Mouse (Mus musculus): ENCODE data around the gene Dnaaf5. TPM values are rescaled to one million over a fixed set of nuclear protein-coding genes. Genes with fewer than 3 reads are reported as not detected.

The Dnaaf5 gene
- polyA plus RNA-seq, 1 experiment from 2014 or later: 7.7 TPM

- 95% methylated on average over 14 of the region's 14 CpGs for WGBS
- Histone ChIP-seq H3K4me1 (peaks cover 23% of the 10 kb centered on the region), H3K27ac (replicated peaks) (no peak overlapping the region), H3K27me3 (ENCODE audit: low read depth, poor library complexity, severe bottlenecking) (no peaks in the 10 kb centered on the region), H3K36me3 (peaks cover 7% of the 10 kb centered on the region), H3K4me3 (no peak overlapping the region), H3K9me3 (replicated peaks) (no peaks in the 10 kb centered on the region)
- DNase-seq (ENCODE audit: low spot score): no peak
Measured at GRCm38 (mm10) chr5:139147178-139148078, 2.6 kb upstream of the Dnaaf5 start.

GRCm38 (mm10) chr5:139149006-139149672 lies 884 bp upstream of the Dnaaf5 start:
- H3K4me1 ChIP-seq: peaks cover 23% of the 10 kb centered on the region
- DNase-seq (ENCODE audit: low spot score): no peak
- H3K36me3 ChIP-seq: peaks cover 24% of the 10 kb centered on the region
- WGBS: 32% methylated on average over 11 of the region's 11 CpGs
- H3K27ac ChIP-seq (replicated peaks): peak overlapping the region; percentile 87
- peak overlapping the region; percentile 94 for H3K4me3 ChIP-seq
- H3K9me3 ChIP-seq (replicated peaks): no peaks in the 10 kb centered on the region
- no peaks in the 10 kb centered on the region for H3K27me3 ChIP-seq (ENCODE audit: low read depth, poor library complexity, severe bottlenecking)

- Histone ChIP-seq H3K4me3 (peak overlapping the region; percentile 94), H3K9me3 (replicated peaks) (no peaks in the 10 kb centered on the region), H3K4me1 (peaks cover 23% of the 10 kb centered on the region), H3K36me3 (peaks cover 38% of the 10 kb centered on the region), H3K27me3 (ENCODE audit: low read depth, poor library complexity, severe bottlenecking) (no peaks in the 10 kb centered on the region), H3K27ac (replicated peaks) (peak overlapping the region; percentile 87)
- WGBS: under 1% methylated on average over 45 of the region's 45 CpGs
- peak; percentile 21 for DNase-seq (ENCODE audit: low spot score)
Measured at GRCm38 (mm10) chr5:139150603-139151031, 594 bp downstream of the Dnaaf5 start.

DNA sequence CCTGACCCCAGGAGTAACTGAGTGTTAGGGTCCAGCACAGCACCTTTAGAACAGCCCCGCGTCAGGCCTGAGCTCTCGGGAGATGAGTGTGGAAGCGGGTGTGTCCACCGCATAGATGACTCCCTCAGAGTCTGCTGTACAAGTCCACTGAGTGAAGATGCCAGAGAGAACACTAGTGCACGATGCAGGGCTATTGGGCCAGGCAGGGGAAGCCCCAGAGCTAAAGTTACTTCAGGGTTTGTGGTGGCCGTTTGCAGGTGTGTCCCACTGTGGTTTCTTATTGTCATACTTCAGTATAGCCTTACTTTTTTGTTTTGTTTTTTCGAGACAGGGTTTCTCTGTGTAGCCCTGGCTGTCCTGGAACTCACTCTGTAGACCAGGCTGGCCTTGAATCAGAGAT lies 10.9 kb downstream of the Dnaaf5 start:
- Histone ChIP-seq H3K4me3 (no peak overlapping the region), H3K36me3 (peaks cover 89% of the 10 kb centered on the region), H3K9me3 (replicated peaks) (no peaks in the 10 kb centered on the region), H3K27me3 (ENCODE audit: low read depth, poor library complexity, severe bottlenecking) (no peaks in the 10 kb centered on the region), H3K4me1 (no peaks in the 10 kb centered on the region), H3K27ac (replicated peaks) (no peak overlapping the region)
- no peak for DNase-seq (ENCODE audit: low spot score)
- WGBS: 92% methylated on average over 8 of the region's 8 CpGs

DNA sequence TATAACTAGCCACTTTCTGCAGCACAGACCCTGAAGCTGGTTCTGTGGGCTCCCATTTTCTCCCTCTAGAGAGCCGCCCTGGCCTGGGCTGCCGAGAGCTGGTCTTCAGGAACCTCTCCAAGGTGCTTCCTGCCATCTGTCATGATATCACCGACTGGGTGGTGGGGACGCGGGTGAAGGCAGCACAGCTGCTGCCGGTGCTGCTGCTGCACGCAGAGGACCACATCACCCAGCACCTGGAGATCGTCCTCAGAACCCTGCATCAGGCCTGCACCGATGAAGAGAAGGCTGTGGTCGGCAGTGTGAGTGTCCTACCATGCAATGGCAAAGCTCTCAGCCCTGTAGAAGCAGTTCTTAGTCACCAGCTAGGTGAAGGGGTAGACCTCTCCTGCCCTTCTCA lies 11.6 kb downstream of the Dnaaf5 start:
- Histone ChIP-seq H3K9me3 (replicated peaks) (no peaks in the 10 kb centered on the region), H3K27ac (replicated peaks) (no peak overlapping the region), H3K27me3 (ENCODE audit: low read depth, poor library complexity, severe bottlenecking) (no peaks in the 10 kb centered on the region), H3K4me1 (no peaks in the 10 kb centered on the region), H3K4me3 (no peak overlapping the region), H3K36me3 (peaks cover 89% of the 10 kb centered on the region)
- no peak for DNase-seq (ENCODE audit: low spot score)
- 92% methylated on average over 10 of the region's 10 CpGs for WGBS

DNA sequence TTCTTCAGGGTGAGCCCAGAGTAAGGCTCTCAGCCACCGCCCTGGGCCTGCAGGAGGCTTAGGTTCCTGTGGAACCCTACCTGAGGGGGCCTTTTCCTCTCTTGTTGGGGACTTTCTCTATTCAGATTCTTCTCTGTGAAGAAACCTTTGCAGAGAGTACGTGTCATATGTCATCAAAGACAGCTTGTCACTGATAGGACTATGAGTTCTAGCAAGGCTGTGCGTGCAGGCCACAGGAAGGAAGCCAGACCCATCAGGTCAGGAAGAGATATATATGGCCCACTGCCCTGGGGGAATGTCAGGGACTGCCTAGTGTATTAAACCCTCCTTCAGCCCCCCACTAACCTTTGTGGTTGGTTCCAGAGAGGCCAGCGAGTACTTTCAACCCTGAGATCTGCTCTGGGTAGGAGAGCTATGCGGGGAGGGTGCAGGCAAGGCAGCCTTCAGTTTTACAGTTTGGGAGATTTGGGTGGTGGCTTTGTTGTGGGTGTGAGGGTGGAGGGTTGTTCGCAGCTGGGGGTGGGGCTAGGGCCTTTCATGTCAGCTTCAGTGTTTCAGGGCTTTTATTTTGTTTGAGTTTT lies 16.8 kb downstream of the Dnaaf5 start:
- no peaks in the 10 kb centered on the region for H3K27me3 ChIP-seq (ENCODE audit: low read depth, poor library complexity, severe bottlenecking)
- H3K9me3 ChIP-seq (replicated peaks): no peaks in the 10 kb centered on the region
- peaks cover 99% of the 10 kb centered on the region for H3K36me3 ChIP-seq
- H3K4me1 ChIP-seq: no peaks in the 10 kb centered on the region
- no peak overlapping the region for H3K4me3 ChIP-seq
- DNase-seq (ENCODE audit: low spot score): no peak
- WGBS: 93% methylated on average over 6 of the region's 6 CpGs
- H3K27ac ChIP-seq (replicated peaks): no peak overlapping the region

DNA sequence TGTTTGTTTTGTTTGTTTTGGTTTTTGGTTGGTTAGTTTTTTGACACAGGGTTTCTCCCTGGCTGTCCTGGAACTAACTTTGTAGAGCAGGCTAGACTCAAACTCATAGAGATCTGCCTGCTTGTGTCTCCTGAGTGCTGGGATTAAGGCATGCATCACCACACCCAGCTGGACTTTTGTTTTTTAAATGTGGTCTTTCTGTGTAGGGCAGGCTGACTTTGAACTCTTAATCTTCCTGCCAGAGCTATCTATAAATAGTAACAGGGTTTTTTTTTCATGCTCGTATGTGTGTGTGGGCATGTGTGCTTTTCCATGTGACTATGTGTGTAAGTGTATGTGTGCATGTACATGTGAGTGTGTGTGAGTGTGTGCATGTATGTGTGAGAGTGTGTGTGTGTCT lies 17.5 kb downstream of the Dnaaf5 start:
- H3K36me3 ChIP-seq: peaks cover 99% of the 10 kb centered on the region
- H3K4me3 ChIP-seq: no peak overlapping the region
- 82% methylated on average over 1 of the region's 1 CpGs for WGBS

GRCm38 (mm10) chr5:139171929-139172328 lies 21.9 kb downstream of the Dnaaf5 start:
- no peak overlapping the region for H3K4me3 ChIP-seq
- H3K36me3 ChIP-seq: peaks cover 93% of the 10 kb centered on the region
- no peak for DNase-seq (ENCODE audit: low spot score)
- no peaks in the 10 kb centered on the region for H3K27me3 ChIP-seq (ENCODE audit: low read depth, poor library complexity, severe bottlenecking)
- peaks cover 18% of the 10 kb centered on the region for H3K4me1 ChIP-seq
- no peaks in the 10 kb centered on the region for H3K9me3 ChIP-seq (replicated peaks)
- WGBS: 93% methylated on average over 4 of the region's 4 CpGs
- no peak overlapping the region for H3K27ac ChIP-seq (replicated peaks)

More for the DNA sequence above, 17.5 kb downstream of the Dnaaf5 start:
- Histone ChIP-seq H3K9me3 (replicated peaks) (no peaks in the 10 kb centered on the region), H3K4me1 (no peaks in the 10 kb centered on the region), H3K27me3 (ENCODE audit: low read depth, poor library complexity, severe bottlenecking) (no peaks in the 10 kb centered on the region), H3K27ac (replicated peaks) (no peak overlapping the region)
- DNase-seq (ENCODE audit: low spot score): no peak

DNA sequence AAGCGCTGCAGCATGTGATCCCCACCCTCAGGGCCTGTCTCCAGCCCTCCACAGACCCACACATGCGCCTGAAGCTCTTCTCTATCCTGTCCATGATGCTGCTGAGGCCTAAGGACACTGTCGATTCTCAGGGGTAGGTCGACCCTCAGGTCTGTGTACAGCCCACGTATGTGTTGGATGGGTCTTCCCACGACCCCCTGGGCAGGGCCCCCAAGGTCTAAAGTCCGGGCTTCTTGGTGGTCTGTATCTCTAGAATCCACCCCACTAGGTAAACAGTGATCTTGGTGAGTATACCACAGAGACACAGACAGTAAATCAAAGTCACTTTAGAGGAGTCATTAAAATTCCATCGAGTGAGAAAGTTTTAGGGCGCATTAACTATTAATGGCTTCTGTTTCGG lies 24.1 kb downstream of the Dnaaf5 start:
- peaks cover 92% of the 10 kb centered on the region for H3K36me3 ChIP-seq
- peaks cover 18% of the 10 kb centered on the region for H3K4me1 ChIP-seq
- DNase-seq (ENCODE audit: low spot score): no peak
- WGBS: 69% methylated on average over 10 of the region's 10 CpGs
- H3K4me3 ChIP-seq: no peak overlapping the region
- no peaks in the 10 kb centered on the region for H3K9me3 ChIP-seq (replicated peaks)
- no peaks in the 10 kb centered on the region for H3K27me3 ChIP-seq (ENCODE audit: low read depth, poor library complexity, severe bottlenecking)
- peak overlapping the region; percentile 74 for H3K27ac ChIP-seq (replicated peaks)

GRCm38 (mm10) chr5:139174556-139175547 lies 24.8 kb downstream of the Dnaaf5 start:
- 0 out of 2 replicates have a peak overlapping the region, but pooled peaks have one; percentile 74 for H3K27ac ChIP-seq (replicated peaks)
- H3K4me1 ChIP-seq: peaks cover 18% of the 10 kb centered on the region
- H3K4me3 ChIP-seq: no peak overlapping the region
- DNase-seq (ENCODE audit: low spot score): no peak
- no peaks in the 10 kb centered on the region for H3K27me3 ChIP-seq (ENCODE audit: low read depth, poor library complexity, severe bottlenecking)
- H3K9me3 ChIP-seq (replicated peaks): no peaks in the 10 kb centered on the region
- 69% methylated on average over 8 of the region's 10 CpGs for WGBS
- H3K36me3 ChIP-seq: peaks cover 92% of the 10 kb centered on the region

GRCm38 (mm10) chr5:139178895-139179631 lies 29.0 kb downstream of the Dnaaf5 start:
- Histone ChIP-seq H3K27me3 (ENCODE audit: low read depth, poor library complexity, severe bottlenecking) (no peaks in the 10 kb centered on the region), H3K4me1 (peaks cover 15% of the 10 kb centered on the region), H3K4me3 (no peak overlapping the region), H3K36me3 (peaks cover 98% of the 10 kb centered on the region), H3K27ac (replicated peaks) (no peak overlapping the region), H3K9me3 (replicated peaks) (no peaks in the 10 kb centered on the region)
- WGBS: 31% methylated on average over 11 of the region's 11 CpGs
- peak; percentile 69 for DNase-seq (ENCODE audit: low spot score)
